Mouse (Mus musculus) MEL (cell line): ENCODE results near the gene Cyp27b1. TPM values are rescaled to one million over a fixed set of nuclear protein-coding genes. Genes with fewer than 3 reads are reported as not detected.

Source experiments
- DNase-seq: peaks from one replicate; pipeline ENCODE4 v3.0.0; 2011; ENCODE audit warnings: low read depth, low spot score
- H3K27ac ChIP-seq: 2 replicates; pipeline ENCODE4 v1.5.1; 2012; ENCODE audit warnings: low read depth, mild to moderate bottlenecking, control low read depth, low read length, moderate library complexity; ENCODE audit not compliant: control insufficient read depth
- H3K27me3 ChIP-seq, 2 experiments: fragments of 150-350 bp in 1 of 2; sonication (generic) in 1 of 2; 2 replicates each; pipeline ENCODE4 v1.6.1; 2012; ENCODE audit warnings: low read length in 2 of 2, mild to moderate bottlenecking in 2 of 2, improper control_type of control experiment in 1 of 2, moderate library complexity in 1 of 2; ENCODE audit not compliant: insufficient read depth in 2 of 2, control insufficient read depth in 1 of 2
- H3K36me3 ChIP-seq, 2 experiments: 2 replicates each; pipeline ENCODE4 v1.6.1; 2012 to 2014; ENCODE audit warnings: low read length in 2 of 2, improper control_type of control experiment in 1 of 2, inconsistent platforms in 1 of 2, mild to moderate bottlenecking in 1 of 2; ENCODE audit not compliant: insufficient read depth in 2 of 2, control insufficient read depth in 1 of 2
- H3K4me1 ChIP-seq, 2 experiments: fragments of 150-350 bp in 1 of 2; sonication (generic) in 1 of 2; 2 replicates each; pipeline ENCODE4 v1.6.1; 2012; ENCODE audit warnings: low read length in 2 of 2, improper control_type of control experiment in 1 of 2, mild to moderate bottlenecking in 1 of 2; ENCODE audit not compliant: insufficient read depth in 2 of 2, control insufficient read depth in 1 of 2
- H3K4me3 ChIP-seq, 2 experiments: fragments of 150-350 bp in 1 of 2; sonication (generic) in 1 of 2; 2 replicates each; pipeline ENCODE4 v1.5.1; 2012; ENCODE audit warnings: low read depth in 2 of 2, low read length in 2 of 2, mild to moderate bottlenecking in 2 of 2, moderate library complexity in 2 of 2, control low read depth in 1 of 2, improper control_type of control experiment in 1 of 2; ENCODE audit not compliant: control insufficient read depth in 1 of 2, insufficient read depth in 1 of 2
- H3K79me2 ChIP-seq: 2 replicates; pipeline ENCODE4 v1.6.1; 2012; ENCODE audit warnings: mild to moderate bottlenecking, low read length, moderate library complexity; ENCODE audit not compliant: control insufficient read depth, poor library complexity, insufficient read depth
- H3K9ac ChIP-seq: 2 replicates; pipeline ENCODE4 v1.6.1; 2012; ENCODE audit warnings: low read depth, mild to moderate bottlenecking, control low read depth, low read length, moderate library complexity; ENCODE audit not compliant: control insufficient read depth, poor library complexity, severe bottlenecking
- H3K9me3 ChIP-seq: fragments of 150-350 bp; sonication (generic); replicated peaks from 2 replicates; pipeline ENCODE4 v1.6.1; 2012; ENCODE audit warnings: mild to moderate bottlenecking, low read length, improper control_type of control experiment, moderate library complexity; ENCODE audit not compliant: insufficient read depth
- CHD1 ChIP-seq: IDR thresholded peaks from 2 replicates; pipeline ENCODE4 v1.6.1; 2012; ENCODE audit warnings: low read depth, mild to moderate bottlenecking, inconsistent platforms, low read length, improper control_type of control experiment
- CHD2 ChIP-seq: IDR thresholded peaks from 2 replicates; pipeline ENCODE4 v1.6.1; 2011; ENCODE audit warnings: low read length, improper control_type of control experiment
- CTCF ChIP-seq, 3 experiments: IDR thresholded peaks in 2 of 3; conservative IDR thresholded peaks in 1 of 3; 2 replicates each; pipeline ENCODE4 v1.5.1; 2011 to 2012; ENCODE audit warnings: low read length in 3 of 3, low read depth in 2 of 3, mild to moderate bottlenecking in 2 of 3, improper control_type of control experiment in 1 of 3, inconsistent platforms in 1 of 3, mixed read lengths in 1 of 3, moderate library complexity in 1 of 3; ENCODE audit not compliant: control insufficient read depth in 1 of 3, insufficient read depth in 1 of 3, poor library complexity in 1 of 3, severe bottlenecking in 1 of 3
- ELF1 ChIP-seq: IDR thresholded peaks from 2 replicates; pipeline ENCODE4 v1.6.1; 2014; ENCODE audit warnings: low read depth, mild to moderate bottlenecking, inconsistent platforms, low read length, improper control_type of control experiment, moderate library complexity
- EP300 ChIP-seq, 2 experiments: IDR thresholded peaks; 2 replicates each; pipeline ENCODE4 v1.6.1; 2011; ENCODE audit warnings: improper control_type of control experiment in 2 of 2, low read length in 2 of 2, low read depth in 1 of 2, mild to moderate bottlenecking in 1 of 2
- GABPA ChIP-seq: IDR thresholded peaks from 2 replicates; pipeline ENCODE4 v1.6.1; 2012; ENCODE audit warnings: low read depth, mild to moderate bottlenecking, inconsistent platforms, low read length, improper control_type of control experiment, moderate library complexity
- GATA1 ChIP-seq: IDR thresholded peaks from 2 replicates; pipeline ENCODE4 v1.6.1; 2011; ENCODE audit warnings: low read depth, low read length, improper control_type of control experiment
- HCFC1 ChIP-seq: IDR thresholded peaks from 2 replicates; pipeline ENCODE4 v1.6.1; 2012; ENCODE audit warnings: low read depth, mild to moderate bottlenecking, inconsistent platforms, low read length, improper control_type of control experiment, moderate library complexity
- MAFK ChIP-seq: IDR thresholded peaks from 2 replicates; pipeline ENCODE4 v1.6.1; 2011; ENCODE audit warnings: low read depth, mild to moderate bottlenecking, low read length, improper control_type of control experiment, borderline replicate concordance
- MAX ChIP-seq: IDR thresholded peaks from 2 replicates; pipeline ENCODE4 v1.6.1; 2011; ENCODE audit warnings: low read length, improper control_type of control experiment
- MAZ ChIP-seq: IDR thresholded peaks from 2 replicates; pipeline ENCODE4 v1.6.1; 2012; ENCODE audit warnings: low read depth, mild to moderate bottlenecking, inconsistent platforms, low read length, improper control_type of control experiment
- MEF2A ChIP-seq: IDR thresholded peaks from 2 replicates; pipeline ENCODE4 v1.6.1; 2014; ENCODE audit warnings: low read depth, mild to moderate bottlenecking, inconsistent platforms, low read length, improper control_type of control experiment; ENCODE audit not compliant: poor library complexity, insufficient replicate concordance, severe bottlenecking; ENCODE audit errors: extremely low read depth
- MXI1 ChIP-seq: IDR thresholded peaks from 2 replicates; pipeline ENCODE4 v1.6.1; 2011; ENCODE audit warnings: mild to moderate bottlenecking, low read depth, low read length, improper control_type of control experiment
- MYB ChIP-seq: IDR thresholded peaks from 2 replicates; pipeline ENCODE4 v1.6.1; 2011; ENCODE audit warnings: mild to moderate bottlenecking, low read depth, low read length, improper control_type of control experiment
- MYC ChIP-seq: IDR thresholded peaks from 2 replicates; pipeline ENCODE4 v1.6.1; 2011; ENCODE audit warnings: low read depth, mild to moderate bottlenecking, low read length, improper control_type of control experiment, moderate library complexity
- NELFE ChIP-seq: IDR thresholded peaks from 2 replicates; pipeline ENCODE4 v1.6.1; 2011; ENCODE audit warnings: low read depth, low read length, improper control_type of control experiment
- NRF1 ChIP-seq: IDR thresholded peaks from 2 replicates; pipeline ENCODE4 v1.6.1; 2014; ENCODE audit warnings: low read depth, mild to moderate bottlenecking, inconsistent platforms, low read length, improper control_type of control experiment, moderate library complexity; ENCODE audit not compliant: poor library complexity, insufficient read depth, severe bottlenecking
- POLR2AphosphoS2 ChIP-seq: IDR thresholded peaks from 2 replicates; pipeline ENCODE4 v1.6.1; 2011; ENCODE audit warnings: low read length, improper control_type of control experiment
- RAD21 ChIP-seq: IDR thresholded peaks from 2 replicates; pipeline ENCODE4 v1.6.1; 2011; ENCODE audit warnings: mild to moderate bottlenecking, low read depth, low read length, improper control_type of control experiment
- TCF12 ChIP-seq: IDR thresholded peaks from 2 replicates; pipeline ENCODE4 v1.6.1; 2014; ENCODE audit warnings: low read depth, mild to moderate bottlenecking, inconsistent platforms, low read length, improper control_type of control experiment, moderate library complexity
- UBTF ChIP-seq: IDR thresholded peaks from 2 replicates; pipeline ENCODE4 v1.6.1; 2012; ENCODE audit warnings: low read depth, mild to moderate bottlenecking, inconsistent platforms, low read length, improper control_type of control experiment, moderate library complexity, borderline replicate concordance; ENCODE audit not compliant: insufficient read depth
- USF1 ChIP-seq: IDR thresholded peaks from 2 replicates; pipeline ENCODE4 v1.6.1; 2014; ENCODE audit warnings: low read depth, mild to moderate bottlenecking, inconsistent platforms, low read length, improper control_type of control experiment, moderate library complexity
- ZC3H11A ChIP-seq: IDR thresholded peaks from 2 replicates; pipeline ENCODE4 v1.6.1; 2012; ENCODE audit warnings: low read depth, mild to moderate bottlenecking, inconsistent platforms, low read length, improper control_type of control experiment
- ZKSCAN1 ChIP-seq: IDR thresholded peaks from 2 replicates; pipeline ENCODE4 v1.6.1; 2012; ENCODE audit warnings: low read depth, mild to moderate bottlenecking, inconsistent platforms, low read length, improper control_type of control experiment, moderate library complexity
- ZMIZ1 ChIP-seq: IDR thresholded peaks from 2 replicates; pipeline ENCODE4 v1.6.1; 2012; ENCODE audit warnings: low read depth, mild to moderate bottlenecking, inconsistent platforms, low read length, improper control_type of control experiment, moderate library complexity
- ZNF384 ChIP-seq: IDR thresholded peaks from 2 replicates; pipeline ENCODE4 v1.6.1; 2012; ENCODE audit warnings: low read depth, mild to moderate bottlenecking, inconsistent platforms, low read length, improper control_type of control experiment
- polyA plus RNA-seq, 2 experiments: library from polyadenylated mRNA; stranded (reverse) in 1 of 2; unstranded in 1 of 2; fragments of >175 nt in 1 of 2; fragments of >200 nt in 1 of 2; gene quantifications; 2 replicates each; pipeline versions ENCODE4 v1.2.1 to v1.2.4; 2012; ENCODE audit warnings: low replicate concordance in 2 of 2, low read depth in 1 of 2; ENCODE audit not compliant: insufficient read length in 2 of 2, insufficient read depth in 1 of 2, missing spikeins in 1 of 2
- total RNA-seq: library from RNA; depleted of rRNA; stranded (reverse); fragments of 300-350 nt; gene quantifications from 2 replicates; pipeline ENCODE4 v1.2.3, GENCODE M21; 2012

Gene Cyp27b1
- total and polyA plus RNA-seq, 3 experiments: 0.23 to 0.93 TPM; not detected in 1

DNA sequence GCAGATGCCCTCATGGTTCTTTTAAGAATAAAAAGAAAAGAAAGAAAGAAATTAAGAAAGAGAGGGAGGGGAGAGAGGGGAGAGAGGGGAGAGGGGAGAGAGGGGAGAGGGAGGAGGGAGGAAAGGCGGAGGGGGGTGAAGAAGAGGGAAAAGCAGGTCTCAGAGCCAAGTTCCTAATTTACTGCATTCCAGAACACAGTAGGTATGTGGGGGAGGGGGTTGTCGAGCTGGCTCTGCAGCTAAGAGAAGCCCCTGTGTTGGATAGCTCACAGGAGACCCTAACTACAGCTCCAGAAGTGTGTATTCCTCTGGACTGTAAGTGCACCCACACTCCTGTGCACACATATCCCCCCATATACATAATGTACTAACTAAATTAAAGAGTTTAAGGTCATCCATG, 31.0 kb upstream of the Cyp27b1 start:
- Histone ChIP-seq H3K4me3 (no peak overlapping the region), H3K9me3 (no peaks in the 10 kb centered on the region), H3K36me3 (peaks cover 0 to 2% of the 10 kb centered on the region in 2 experiments; a peak in 1 of 4 replicates), H3K79me2 (no peaks in the 10 kb centered on the region)
- TF ChIP-seq UBTF (no peak), ELF1 (no peak), ZC3H11A (no peak), GATA1 (no peak), HCFC1 (no peak), CHD1 (no peak), MYC (no peak), POLR2AphosphoS2 (no peak), MAZ (no peak), NRF1 (no peak), USF1 (no peak), GABPA (no peak), EP300 (IDR thresholded peaks at IDR 0.05; ENCODE audit: low read depth in 1 of 2, low read length in 2 of 2) (no peak), MEF2A (no peak)
- TF ChIP-seq, all 39 proteins: peak for 0
- Histone ChIP-seq H3K9ac (no peak overlapping the region), H3K4me1 (no peaks in the 10 kb centered on the region), H3K27ac (no peak overlapping the region), H3K27me3 (no peaks in the 10 kb centered on the region)
- DNase-seq: no peak

GRCm38 (mm10) chr10:127018422-127018821, 29.6 kb upstream of the Cyp27b1 start:
- H3K4me3 ChIP-seq: no peak overlapping the region
- H3K79me2 ChIP-seq: no peaks in the 10 kb centered on the region
- H3K27me3 ChIP-seq: no peaks in the 10 kb centered on the region
- TF ChIP-seq MAX: no peak
- no peak for TF ChIP-seq CHD2
- TF ChIP-seq CTCF (IDR thresholded peaks at IDR 0.05 in 2 of 3, conservative IDR thresholded peaks at IDR 0.05 in 1 of 3; ENCODE audit: control insufficient read depth in 1 of 3, insufficient read depth in 1 of 3, low read depth in 2 of 3, low read length in 3 of 3, poor library complexity in 1 of 3, severe bottlenecking in 1 of 3): no peak
- no peak for TF ChIP-seq MXI1
- no peak for TF ChIP-seq MYC
- TF ChIP-seq MEF2A: no peak
- no peak for TF ChIP-seq UBTF
- TF ChIP-seq ELF1: no peak
- no peak for TF ChIP-seq EP300 (IDR thresholded peaks at IDR 0.05; ENCODE audit: low read depth in 1 of 2, low read length in 2 of 2)
- TF ChIP-seq MAZ: no peak
- no peak for TF ChIP-seq POLR2AphosphoS2
- TF ChIP-seq ZKSCAN1: no peak
- no peak for TF ChIP-seq ZMIZ1
- TF ChIP-seq ZNF384: no peak
- no peak for TF ChIP-seq MAFK
- TF ChIP-seq RAD21: no peak
- TF ChIP-seq MYB: no peak
- no peak for TF ChIP-seq NELFE
- no peak for TF ChIP-seq TCF12
- H3K4me1 ChIP-seq: no peaks in the 10 kb centered on the region
- no peak overlapping the region for H3K9ac ChIP-seq
- H3K36me3 ChIP-seq: peaks cover 0 to 5% of the 10 kb centered on the region in 2 experiments; a peak in 1 of 4 replicates
- no peak for DNase-seq
- no peak overlapping the region for H3K27ac ChIP-seq
- H3K9me3 ChIP-seq: no peaks in the 10 kb centered on the region
